Mouse (Mus musculus) liver, adult 2 months (tissue): ENCODE results near the gene Gm36245. TPM values are rescaled to one million over a fixed set of nuclear protein-coding genes. Genes with fewer than 3 reads are reported as not detected.
A peak's percentile ranks its signal among the peaks of the same experiment; 100 is the strongest.

Experiments
- DNase-seq: peaks from one replicate; pipeline ENCODE4 v3.0.0-alpha.2; 2011; ENCODE audit warnings: low read depth, low spot score; ENCODE audit errors: extremely low read depth
- H3K27ac ChIP-seq: fragments of 200-500 bp; replicated peaks from 2 replicates; pipeline ENCODE4 v1.5.1; 2012; ENCODE audit warnings: low read depth, mild to moderate bottlenecking, control low read depth, inconsistent platforms, low read length; ENCODE audit not compliant: insufficient read depth
- H3K27me3 ChIP-seq: fragments of 200-500 bp; 2 replicates; pipeline ENCODE4 v1.6.1; 2012; ENCODE audit warnings: mild to moderate bottlenecking, moderate library complexity, low read length, inconsistent platforms; ENCODE audit not compliant: control insufficient read depth, insufficient read depth
- H3K36me3 ChIP-seq: fragments of 200-500 bp; 2 replicates; pipeline ENCODE4 v1.6.1; 2012; ENCODE audit warnings: low read length, inconsistent platforms; ENCODE audit not compliant: control insufficient read depth, insufficient read depth
- H3K4me1 ChIP-seq: fragments of 200-500 bp; 2 replicates; pipeline ENCODE4 v1.6.1; 2011; ENCODE audit warnings: low read length; ENCODE audit not compliant: control insufficient read depth, insufficient read depth
- H3K4me3 ChIP-seq: fragments of 200-500 bp; 2 replicates; pipeline ENCODE4 v1.5.1; 2011; ENCODE audit warnings: low read depth, mild to moderate bottlenecking, control low read depth, low read length, moderate library complexity; ENCODE audit not compliant: insufficient read depth
- H3K79me2 ChIP-seq: fragments of 200-500 bp; 2 replicates; pipeline ENCODE4 v1.6.1; 2012; ENCODE audit warnings: inconsistent platforms, mild to moderate bottlenecking, low read length, moderate library complexity; ENCODE audit not compliant: control insufficient read depth, insufficient read depth
- H3K9ac ChIP-seq: fragments of 200-500 bp; 2 replicates; pipeline ENCODE4 v1.6.1; 2012; ENCODE audit warnings: low read depth, mild to moderate bottlenecking, control low read depth, inconsistent platforms, low read length
- CTCF ChIP-seq: fragments of 200-500 bp; IDR thresholded peaks from 2 replicates; pipeline ENCODE4 v1.5.1; 2011; ENCODE audit warnings: low read depth, low read length, control low read depth
- POLR2A ChIP-seq: fragments of 200-500 bp; IDR thresholded peaks from 2 replicates; pipeline ENCODE4 v1.6.1; 2011; ENCODE audit warnings: low read length, control low read depth; ENCODE audit not compliant: insufficient read depth; ENCODE audit errors: extremely low read depth
- WGBS: fragments of 180-500 bp; shearing (Covaris S2); methylation state at CpG from one replicate; pipeline ENCODE4 v1.1.7; 2018; 5-methylcytosine and 5-hydroxymethylcytosine counted together
- polyA plus RNA-seq: library from polyadenylated mRNA; depleted of rRNA; stranded (reverse); fragments of >200 nt; gene quantifications from 2 replicates; pipeline ENCODE4 v1.2.3, GENCODE M21; 2012
- total RNA-seq: library from RNA; depleted of rRNA; stranded (reverse); fragments of >200 nt; gene quantifications from 2 replicates; pipeline ENCODE4 v1.2.3, GENCODE M21; 2014

The Gm36245 gene
- total and polyA plus RNA-seq, 2 experiments, result not detected

- Histone ChIP-seq H3K4me1 (no peaks in the 10 kb centered on the region; the same call in 1 of the 2 replicates), H3K4me3 (no peak overlapping the region), H3K79me2 (no peaks in the 10 kb centered on the region), H3K27ac (no peak overlapping the region), H3K27me3 (no peaks in the 10 kb centered on the region), H3K36me3 (no peaks in the 10 kb centered on the region), H3K9ac (no peak overlapping the region)
- no peak for TF ChIP-seq CTCF
- TF ChIP-seq POLR2A, result no peak
- no peak for DNase-seq
Measured at GRCm38 (mm10) chr15:77588981-77589380, 10.1 kb upstream of the Gm36245 start.

- H3K27ac ChIP-seq, result no peak overlapping the region
- TF ChIP-seq POLR2A (no peak), CTCF (no peak)
- WGBS, result 73% methylated on average over 2 of the region's 2 CpGs
Measured at GRCm38 (mm10) chr15:77590881-77591280, 8.2 kb upstream of the Gm36245 start.

GRCm38 (mm10) chr15:77593557-77593956, 5.5 kb upstream of the Gm36245 start:
- no peaks in the 10 kb centered on the region for H3K79me2 ChIP-seq
- H3K27ac ChIP-seq, result no peak overlapping the region
- WGBS, result 69% methylated on average over 1 of the region's 1 CpGs
- no peak overlapping the region for H3K4me3 ChIP-seq
- no peak for DNase-seq
- no peak overlapping the region for H3K9ac ChIP-seq
- peaks cover 3% of the 10 kb centered on the region; the same call in 1 of the 2 replicates for H3K4me1 ChIP-seq
- H3K36me3 ChIP-seq, result no peaks in the 10 kb centered on the region
- TF ChIP-seq CTCF (no peak), POLR2A (no peak)
- H3K27me3 ChIP-seq, result no peaks in the 10 kb centered on the region

More at GRCm38 (mm10) chr15:77590881-77591280, 8.2 kb upstream of the Gm36245 start:
- no peaks in the 10 kb centered on the region for H3K27me3 ChIP-seq
- DNase-seq, result no peak
- H3K4me1 ChIP-seq, result no peaks in the 10 kb centered on the region; the same call in 1 of the 2 replicates
- no peaks in the 10 kb centered on the region for H3K79me2 ChIP-seq
- H3K4me3 ChIP-seq, result no peak overlapping the region
- H3K36me3 ChIP-seq, result no peaks in the 10 kb centered on the region
- no peak overlapping the region for H3K9ac ChIP-seq

- Histone ChIP-seq H3K79me2 (no peaks in the 10 kb centered on the region), H3K36me3 (no peaks in the 10 kb centered on the region), H3K27ac (0 out of 2 replicates have a peak within 1 kb of the TSS, but pooled peaks have one; percentile 29), H3K9ac (no peak within 1 kb of the TSS), H3K4me1 (peaks cover 6% of the 10 kb centered on the region; the same call in 1 of the 2 replicates), H3K27me3 (no peaks in the 10 kb centered on the region), H3K4me3 (no peak within 1 kb of the TSS)
- 68% methylated on average over 5 of the region's 5 CpGs for WGBS
- no peak for TF ChIP-seq POLR2A
- TF ChIP-seq CTCF, result no peak
- no peak for DNase-seq
Measured at GRCm38 (mm10) chr15:77595961-77596360, 3.1 kb upstream of the Gm36245 start, which contains the start of gene Apol10b. Gene Apol10b (minus strand): TSS chr15:77596125.

GRCm38 (mm10) chr15:77598429-77598828, 629 bp upstream of the Gm36245 start:
- H3K27me3 ChIP-seq, result no peaks in the 10 kb centered on the region
- peaks cover 6% of the 10 kb centered on the region; the same call in 1 of the 2 replicates for H3K4me1 ChIP-seq
- no peaks in the 10 kb centered on the region for H3K36me3 ChIP-seq
- peak; percentile 60 for DNase-seq
- TF ChIP-seq CTCF, result no peak
- no peak for TF ChIP-seq POLR2A
- H3K79me2 ChIP-seq, result no peaks in the 10 kb centered on the region
- WGBS, result 30% methylated on average over 3 of the region's 3 CpGs
- H3K9ac ChIP-seq, result no peak overlapping the region
- no peak overlapping the region for H3K4me3 ChIP-seq
- peak overlapping the region; percentile 39 for H3K27ac ChIP-seq

- Histone ChIP-seq H3K4me3 (no peak overlapping the region), H3K27me3 (no peaks in the 10 kb centered on the region), H3K9ac (no peak overlapping the region), H3K27ac (no peak overlapping the region), H3K79me2 (no peaks in the 10 kb centered on the region), H3K36me3 (no peaks in the 10 kb centered on the region), H3K4me1 (no peaks in the 10 kb centered on the region; the same call in 1 of the 2 replicates)
- TF ChIP-seq POLR2A (no peak), CTCF (no peak)
- WGBS, result 23% methylated on average over 3 of the region's 3 CpGs
- peak; percentile 37 for DNase-seq
Measured at GRCm38 (mm10) chr15:77606069-77606468, 7.0 kb downstream of the Gm36245 start.
